Mouse (Mus musculus) thymus, postnatal 36 days (tissue): ENCODE results near the gene Klf7.
"Not testable (repeated sequence)": the region's sequence is repeated elsewhere in the genome, so short reads cannot be mapped to it uniquely, and the experiment has no call there.

Source experiments
- DNase-seq, 2 experiments: peaks; one replicate each; pipeline ENCODE4 v3.0.0; 2022; ENCODE audit warnings: mixed read lengths in 2 of 2

Gene Klf7

GRCm38 (mm10) chr1:64121559-64122465 is at the start of gene Klf7:
Gene Klf7, minus strand, starts transcription at chr1:64122282.
- peak; percentile 96 to 99 for DNase-seq

GRCm38 (mm10) chr1:64164526-64165062 is 42.5 kb upstream of the Klf7 start:
- DNase-seq = no peak

GRCm38 (mm10) chr1:64158766-64159165 is 36.7 kb upstream of the Klf7 start:
- no peak for DNase-seq

- no peak for DNase-seq
Observed at GRCm38 (mm10) chr1:64149185-64149584, 27.1 kb upstream of the Klf7 start.

- DNase-seq = no peak
Observed at GRCm38 (mm10) chr1:64142691-64143445, 20.8 kb upstream of the Klf7 start.

GRCm38 (mm10) chr1:64134439-64134838 is 12.4 kb upstream of the Klf7 start:
- no peak for DNase-seq

GRCm38 (mm10) chr1:64126822-64127221 is 4.7 kb upstream of the Klf7 start:
- no peak for DNase-seq

GRCm38 (mm10) chr1:64122466-64122830 is 366 bp upstream of the Klf7 start:
- DNase-seq = no peak

- peak; percentile 61 to 65 for DNase-seq
Observed at GRCm38 (mm10) chr1:64120811-64121515, 1.1 kb downstream of the Klf7 start.

GRCm38 (mm10) chr1:64120421-64120810 is 1.7 kb downstream of the Klf7 start:
- DNase-seq = peak; percentile 57 to 63

GRCm38 (mm10) chr1:64119851-64120250 is 2.2 kb downstream of the Klf7 start:
- peak in 1 of 2 experiments; percentile 24 for DNase-seq

GRCm38 (mm10) chr1:64119358-64119794 is 2.7 kb downstream of the Klf7 start:
- peak; percentile 25 to 32 for DNase-seq

GRCm38 (mm10) chr1:64118285-64119170 is 3.6 kb downstream of the Klf7 start:
- no peak for DNase-seq

- no peak for DNase-seq
Observed at GRCm38 (mm10) chr1:64117478-64118284, 4.4 kb downstream of the Klf7 start.

GRCm38 (mm10) chr1:64116746-64117455 is 5.2 kb downstream of the Klf7 start:
- DNase-seq = no peak

- DNase-seq = no peak
Observed at GRCm38 (mm10) chr1:64114579-64114978, 7.5 kb downstream of the Klf7 start.

GRCm38 (mm10) chr1:64108653-64109052 is 13.4 kb downstream of the Klf7 start:
- not testable (repeated sequence) for DNase-seq

GRCm38 (mm10) chr1:64107526-64107925 is 14.6 kb downstream of the Klf7 start:
- no peak for DNase-seq

- no peak for DNase-seq
Observed at GRCm38 (mm10) chr1:64106127-64106526, 16.0 kb downstream of the Klf7 start.

GRCm38 (mm10) chr1:64105181-64105646 is 16.9 kb downstream of the Klf7 start:
- no peak for DNase-seq
